Mouse (Mus musculus) erythroblast, adult 5-6 weeks (primary cell): ENCODE results near the gene Olfr718-ps1. TPM values are rescaled to one million over a fixed set of nuclear protein-coding genes. Genes with fewer than 3 reads are reported as not detected.
A peak's percentile ranks its signal among the peaks of the same experiment; 100 is the strongest.

Experiments
- ATAC-seq: replicated peaks from 2 replicates; pipeline ENCODE4 v1.8.0; 2016; ENCODE audit warnings: moderate number of reproducible peaks, mild to moderate bottlenecking, moderate TSS enrichment, inconsistent platforms; ENCODE audit not compliant: poor library complexity, low FRiP score, severe bottlenecking
- total RNA-seq, 2 experiments: library from RNA; stranded (forward) in 1 of 2; stranded (reverse) in 1 of 2; fragments of 150-400 nt in 1 of 2; fragments of 200-764, 138-1000 nt in 1 of 2; gene quantifications; 2 replicates each; pipeline versions ENCODE4 v1.2.3 to v1.2.4; 2015 to 2017; ENCODE audit warnings: low replicate concordance in 2 of 2

Gene Olfr718-ps1
- total RNA-seq, 2 experiments from 2014 or later, result not detected

GRCm38 (mm10) chr5:143132935-143133514 is 14.4 kb downstream of the Olfr718-ps1 start:
- no peak for ATAC-seq

- ATAC-seq, result peak; percentile 73
Measured at GRCm38 (mm10) chr5:143130342-143130741, 17.0 kb downstream of the Olfr718-ps1 start.

- no peak for ATAC-seq
Measured at GRCm38 (mm10) chr5:143129101-143129500, 18.3 kb downstream of the Olfr718-ps1 start.

- no peak for ATAC-seq
Measured at GRCm38 (mm10) chr5:143127837-143128236, 19.5 kb downstream of the Olfr718-ps1 start.

GRCm38 (mm10) chr5:143126908-143127307 is 20.5 kb downstream of the Olfr718-ps1 start:
- no peak for ATAC-seq

GRCm38 (mm10) chr5:143126089-143126488 is 21.3 kb downstream of the Olfr718-ps1 start:
- no peak for ATAC-seq

- ATAC-seq, result no peak
Measured at GRCm38 (mm10) chr5:143125601-143126000, 21.8 kb downstream of the Olfr718-ps1 start.

- ATAC-seq, result no peak
Measured at GRCm38 (mm10) chr5:143124805-143125378, 22.5 kb downstream of the Olfr718-ps1 start.

- ATAC-seq, result no peak
Measured at GRCm38 (mm10) chr5:143122673-143123072, 24.7 kb downstream of the Olfr718-ps1 start.

- no peak for ATAC-seq
Measured at GRCm38 (mm10) chr5:143122125-143122524, 25.3 kb downstream of the Olfr718-ps1 start.

- peak; percentile 95 for ATAC-seq
Measured at GRCm38 (mm10) chr5:143112281-143113246, 34.8 kb downstream of the Olfr718-ps1 start, which contains the start of gene Rnf216. TSS of gene Rnf216 (minus strand) at chr5:143112994.

GRCm38 (mm10) chr5:143106842-143107241 is 40.5 kb downstream of the Olfr718-ps1 start:
- no peak for ATAC-seq

- no peak for ATAC-seq
Measured at GRCm38 (mm10) chr5:143103231-143103630, 44.1 kb downstream of the Olfr718-ps1 start.

- ATAC-seq, result no peak
Measured at GRCm38 (mm10) chr5:143101626-143102025, 45.8 kb downstream of the Olfr718-ps1 start.

GRCm38 (mm10) chr5:143095256-143095655 is 52.1 kb downstream of the Olfr718-ps1 start:
- no peak for ATAC-seq

GRCm38 (mm10) chr5:143092891-143093290 is 54.5 kb downstream of the Olfr718-ps1 start:
- ATAC-seq, result no peak

- ATAC-seq, result 0 out of 2 replicates have a peak, but pooled peaks have one; percentile 58
Measured at GRCm38 (mm10) chr5:143084898-143085297, 62.5 kb downstream of the Olfr718-ps1 start.
